Mouse (Mus musculus) fibroblast of lung, adult 2 months (primary cell): ENCODE results near the gene Zfp367.

Source experiments
- DNase-seq: peaks from one replicate; pipeline ENCODE4 v3.0.0-alpha.2; 2011; ENCODE audit warnings: low read depth

Gene Zfp367

DNA sequence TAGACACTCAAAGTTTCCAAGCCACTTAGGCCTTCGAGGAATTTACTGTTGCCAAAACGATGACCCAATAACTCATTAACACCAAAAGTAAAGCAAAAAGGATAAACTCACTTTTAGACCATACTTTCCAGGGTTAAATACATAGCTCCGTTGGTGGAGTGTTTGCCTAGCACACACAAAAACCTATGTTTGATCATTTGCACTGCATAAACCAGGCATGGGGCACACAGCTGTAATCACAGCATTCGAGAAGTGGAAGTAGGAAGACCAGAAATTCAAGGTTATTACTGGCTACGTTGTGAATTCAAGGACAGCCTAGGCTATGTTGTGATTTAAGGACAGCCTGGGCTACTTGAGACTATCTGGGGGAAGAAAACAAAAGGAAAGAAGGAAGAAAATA, 62.7 kb downstream of the Zfp367 start:
- DNase-seq, result no peak

DNA sequence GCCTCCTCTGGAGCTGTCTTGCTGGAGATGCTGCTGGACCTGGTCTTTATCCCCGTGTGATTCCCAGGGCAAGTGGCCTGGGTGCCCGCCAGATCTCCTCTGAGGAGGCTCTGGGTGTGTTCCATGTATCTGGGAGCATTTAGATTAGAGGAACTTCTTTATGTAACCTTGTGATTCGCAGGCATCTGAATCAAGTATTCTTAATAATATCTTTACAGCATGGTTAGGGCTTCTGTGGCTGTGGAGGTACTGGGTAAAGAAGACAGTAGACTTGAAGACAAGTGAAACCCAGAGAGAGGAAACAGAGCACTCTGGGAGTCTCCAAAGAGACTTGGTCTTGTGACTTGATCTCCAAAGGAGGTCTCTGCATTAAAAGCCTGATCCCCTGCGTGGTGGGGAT, 63.9 kb downstream of the Zfp367 start, which contains the start of gene Hsd17b3:
TSS of gene Hsd17b3 (minus strand) at position 101 of the 400 bp plus-strand sequence.
- DNase-seq, result no peak

DNA sequence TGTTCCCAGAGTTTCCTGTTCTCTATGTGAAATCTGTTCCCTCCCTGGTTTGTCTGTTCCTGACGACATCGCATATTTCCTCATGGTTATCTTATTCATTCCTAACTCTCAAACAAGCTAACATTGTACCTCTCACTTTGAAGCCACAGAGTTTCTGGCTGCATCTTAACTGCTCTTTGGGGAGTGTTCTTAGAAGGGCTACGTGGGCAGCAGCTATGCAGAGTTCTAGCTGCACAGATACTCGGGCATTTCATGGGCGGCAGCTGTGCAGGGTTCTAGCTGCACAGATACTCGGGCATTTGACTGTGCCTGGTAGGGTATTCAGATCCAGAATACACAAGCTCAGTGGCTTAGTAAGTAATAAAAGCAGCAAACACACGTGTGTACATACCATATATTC, 64.9 kb downstream of the Zfp367 start:
- DNase-seq, result no peak

DNA sequence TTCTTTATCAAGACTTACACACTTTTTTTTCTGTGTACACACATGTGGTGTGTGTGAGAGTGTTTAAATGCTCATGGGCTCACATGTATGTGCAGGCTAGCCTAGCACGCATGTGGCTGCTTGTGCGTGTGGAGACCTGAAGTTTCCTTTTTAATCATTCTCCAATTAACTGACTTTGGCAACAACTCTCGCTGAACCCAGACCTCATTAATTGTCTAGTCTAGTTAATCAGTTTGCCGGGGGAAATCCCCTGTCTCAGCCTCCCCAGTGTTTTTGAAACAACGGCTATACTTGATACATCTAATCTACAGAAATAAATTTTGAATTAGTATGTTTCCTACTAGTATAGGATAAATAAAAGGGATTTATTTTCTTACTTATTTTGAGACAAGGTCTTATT, 67.0 kb downstream of the Zfp367 start:
- DNase-seq, result no peak

DNA sequence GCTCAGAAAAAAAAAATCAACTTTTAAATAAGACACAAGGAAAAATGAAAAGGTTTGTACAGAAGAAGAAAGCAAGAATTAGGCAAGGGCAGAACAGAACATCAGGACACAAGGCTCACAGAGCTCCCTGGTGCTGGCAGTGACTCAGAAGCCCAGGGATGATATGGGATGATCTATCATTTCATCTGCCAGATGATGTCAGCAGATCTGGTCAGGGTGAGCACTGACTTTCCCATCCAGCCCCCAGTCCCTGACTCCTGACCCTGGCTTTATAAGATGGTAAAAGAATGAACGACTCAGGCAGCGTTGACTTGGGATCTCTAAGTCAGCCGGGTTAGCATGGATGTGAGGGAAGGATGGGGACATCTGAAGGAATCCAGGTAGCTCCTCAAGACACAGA, 69.7 kb downstream of the Zfp367 start:
- DNase-seq, result no peak
